Mouse (Mus musculus): ENCODE measurements around the gene Car3. TPM values are rescaled to one million over a fixed set of nuclear protein-coding genes. Genes with fewer than 3 reads are reported as not detected.

Gene Car3
- not detected for polyA plus RNA-seq (2017; shearing (Covaris generic))

GRCm38 (mm10) chr3:14863022-14863711 is at the start of gene Car3:
Gene Car3 (plus strand): TSS chr3:14863512.

GRCm38 (mm10) chr3:14886102-14887098 is 23.1 kb downstream of the Car3 start, which contains the start of gene Car2:
Gene Car2 (plus strand): TSS chr3:14886273.

Other genes with a start within 250 kb of the Car3 start
- not detected for gene Car13, start 221.8 kb upstream of the Car3 start, polyA plus RNA-seq (2017; shearing (Covaris generic))
- 0.94 TPM for gene Car1, start 55.1 kb upstream of the Car3 start, polyA plus RNA-seq (2017; shearing (Covaris generic))
- gene Car2, start 22.8 kb downstream of the Car3 start, polyA plus RNA-seq (2017; shearing (Covaris generic)) = 14.2 TPM

All from activated CD4-positive, CD25-positive, alpha-beta regulatory T cell, adult 9 weeks (primary cell).